Mouse (Mus musculus): ENCODE data around the gene C8g. TPM values are rescaled to one million over a fixed set of nuclear protein-coding genes. Genes with fewer than 3 reads are reported as not detected.

Gene C8g
- polyA plus RNA-seq, 1 experiment, result not detected

GRCm38 (mm10) chr2:25504538-25504937, 3.0 kb upstream of the C8g start:
- H3K36me3 ChIP-seq (ENCODE audit: control insufficient read depth), result peaks cover 52% of the 10 kb centered on the region
- no peaks in the 10 kb centered on the region for H3K9me3 ChIP-seq (ENCODE audit: control insufficient read depth, low read length)
- peaks cover 60% of the 10 kb centered on the region for H3K4me1 ChIP-seq (ENCODE audit: control insufficient read depth)
- TF ChIP-seq GATA1 (IDR thresholded peaks at IDR 0.05; ENCODE audit: low read length), result no peak
- TF ChIP-seq TAL1 (IDR thresholded peaks at IDR 0.05; ENCODE audit: low read length), result no peak
- no peak overlapping the region for H3K4me3 ChIP-seq (replicated peaks)
- no peaks in the 10 kb centered on the region for H3K27me3 ChIP-seq (ENCODE audit: control insufficient read depth)

GRCm38 (mm10) chr2:25502726-25503125, 1.2 kb upstream of the C8g start:
- Histone ChIP-seq H3K9me3 (ENCODE audit: control insufficient read depth, low read length) (no peaks in the 10 kb centered on the region), H3K4me1 (ENCODE audit: control insufficient read depth) (peaks cover 69% of the 10 kb centered on the region), H3K4me3 (replicated peaks) (peak overlapping the region; percentile 72), H3K36me3 (ENCODE audit: control insufficient read depth) (peaks cover 52% of the 10 kb centered on the region), H3K27me3 (ENCODE audit: control insufficient read depth) (no peaks in the 10 kb centered on the region)
- TF ChIP-seq TAL1 (IDR thresholded peaks at IDR 0.05; ENCODE audit: low read length), result peak; percentile 80
- peak; percentile 79 for TF ChIP-seq GATA1 (IDR thresholded peaks at IDR 0.05; ENCODE audit: low read length)

GRCm38 (mm10) chr2:25500576-25501405, 728 bp downstream of the C8g start, which contains the start of gene Fbxw5:
TSS of gene Fbxw5 (plus strand) at chr2:25500750.
- H3K4me1 ChIP-seq (ENCODE audit: control insufficient read depth), result peaks cover 64% of the 10 kb centered on the region
- H3K4me3 ChIP-seq (replicated peaks), result peak within 1 kb of the TSS; percentile 72
- H3K9me3 ChIP-seq (ENCODE audit: control insufficient read depth, low read length), result no peaks in the 10 kb centered on the region
- peaks cover 43% of the 10 kb centered on the region for H3K36me3 ChIP-seq (ENCODE audit: control insufficient read depth)
- H3K27me3 ChIP-seq (ENCODE audit: control insufficient read depth), result no peaks in the 10 kb centered on the region
- no peak for TF ChIP-seq TAL1 (IDR thresholded peaks at IDR 0.05; ENCODE audit: low read length)
- TF ChIP-seq GATA1 (IDR thresholded peaks at IDR 0.05; ENCODE audit: low read length), result no peak

GRCm38 (mm10) chr2:25500071-25500575, 1.4 kb downstream of the C8g start:
- H3K4me3 ChIP-seq (replicated peaks), result peak overlapping the region; percentile 72
- no peaks in the 10 kb centered on the region; the same call in 1 of the 2 replicates for H3K27me3 ChIP-seq (ENCODE audit: control insufficient read depth)
- peaks cover 36% of the 10 kb centered on the region for H3K36me3 ChIP-seq (ENCODE audit: control insufficient read depth)
- peaks cover 64% of the 10 kb centered on the region for H3K4me1 ChIP-seq (ENCODE audit: control insufficient read depth)
- TF ChIP-seq GATA1 (IDR thresholded peaks at IDR 0.05; ENCODE audit: low read length) (no peak), TAL1 (IDR thresholded peaks at IDR 0.05; ENCODE audit: low read length) (no peak)
- H3K9me3 ChIP-seq (ENCODE audit: control insufficient read depth, low read length), result no peaks in the 10 kb centered on the region

- no peaks in the 10 kb centered on the region; the same call in 1 of the 2 replicates for H3K27me3 ChIP-seq (ENCODE audit: control insufficient read depth)
- TF ChIP-seq GATA1 (IDR thresholded peaks at IDR 0.05; ENCODE audit: low read length), result no peak
- TF ChIP-seq TAL1 (IDR thresholded peaks at IDR 0.05; ENCODE audit: low read length), result no peak
- no peaks in the 10 kb centered on the region for H3K9me3 ChIP-seq (ENCODE audit: control insufficient read depth, low read length)
- no peak overlapping the region for H3K4me3 ChIP-seq (replicated peaks)
- H3K4me1 ChIP-seq (ENCODE audit: control insufficient read depth), result peaks cover 51% of the 10 kb centered on the region
- H3K36me3 ChIP-seq (ENCODE audit: control insufficient read depth), result peaks cover 24% of the 10 kb centered on the region
Measured at GRCm38 (mm10) chr2:25498622-25499478, 2.7 kb downstream of the C8g start.

- peaks cover 43% of the 10 kb centered on the region for H3K4me1 ChIP-seq (ENCODE audit: control insufficient read depth)
- H3K4me3 ChIP-seq (replicated peaks), result no peak overlapping the region
Measured at GRCm38 (mm10) chr2:25497846-25498575, 3.5 kb downstream of the C8g start.

GRCm38 (mm10) chr2:25496462-25496861, 5.1 kb downstream of the C8g start:
- TF ChIP-seq GATA1 (IDR thresholded peaks at IDR 0.05; ENCODE audit: low read length), result no peak
- no peak for TF ChIP-seq TAL1 (IDR thresholded peaks at IDR 0.05; ENCODE audit: low read length)
- peaks cover 28% of the 10 kb centered on the region for H3K4me1 ChIP-seq (ENCODE audit: control insufficient read depth)
- no peaks in the 10 kb centered on the region for H3K36me3 ChIP-seq (ENCODE audit: control insufficient read depth)
- no peak overlapping the region for H3K4me3 ChIP-seq (replicated peaks)
- no peaks in the 10 kb centered on the region; the same call in 1 of the 2 replicates for H3K27me3 ChIP-seq (ENCODE audit: control insufficient read depth)
- H3K9me3 ChIP-seq (ENCODE audit: control insufficient read depth, low read length), result no peaks in the 10 kb centered on the region

More at GRCm38 (mm10) chr2:25497846-25498575, 3.5 kb downstream of the C8g start:
- H3K27me3 ChIP-seq (ENCODE audit: control insufficient read depth), result no peaks in the 10 kb centered on the region; the same call in 1 of the 2 replicates
- H3K9me3 ChIP-seq (ENCODE audit: control insufficient read depth, low read length), result no peaks in the 10 kb centered on the region
- TF ChIP-seq GATA1 (IDR thresholded peaks at IDR 0.05; ENCODE audit: low read length) (no peak), TAL1 (IDR thresholded peaks at IDR 0.05; ENCODE audit: low read length) (no peak)
- H3K36me3 ChIP-seq (ENCODE audit: control insufficient read depth), result peaks cover 15% of the 10 kb centered on the region

- Histone ChIP-seq H3K4me3 (replicated peaks) (no peak within 1 kb of the TSS), H3K9me3 (ENCODE audit: control insufficient read depth, low read length) (no peaks in the 10 kb centered on the region), H3K36me3 (ENCODE audit: control insufficient read depth) (no peaks in the 10 kb centered on the region), H3K4me1 (ENCODE audit: control insufficient read depth) (peaks cover 21% of the 10 kb centered on the region), H3K27me3 (ENCODE audit: control insufficient read depth) (no peaks in the 10 kb centered on the region; the same call in 1 of the 2 replicates)
- TF ChIP-seq GATA1 (IDR thresholded peaks at IDR 0.05; ENCODE audit: low read length) (no peak), TAL1 (IDR thresholded peaks at IDR 0.05; ENCODE audit: low read length) (no peak)
Measured at GRCm38 (mm10) chr2:25493476-25493961, 8.0 kb downstream of the C8g start, which contains the start of gene Lcn12. TSS of gene Lcn12 (minus strand) at chr2:25493911.

Data from erythroblast, embryonic 14.5 days (primary cell).